Mouse (Mus musculus) MEL (cell line): ENCODE measurements around the gene Gm49384.
"Not testable (repeated sequence)": the region's sequence is repeated elsewhere in the genome, so short reads cannot be mapped to it uniquely, and the experiment has no call there.

Experiments used
- CTCF ChIP-seq, 3 experiments: IDR thresholded peaks in 2 of 3; conservative IDR thresholded peaks in 1 of 3; 2 replicates each; pipeline ENCODE4 v1.5.1; 2011 to 2012; ENCODE audit warnings: low read length in 3 of 3, low read depth in 2 of 3, mild to moderate bottlenecking in 2 of 3, improper control_type of control experiment in 1 of 3, inconsistent platforms in 1 of 3, mixed read lengths in 1 of 3, moderate library complexity in 1 of 3; ENCODE audit not compliant: control insufficient read depth in 1 of 3, insufficient read depth in 1 of 3, poor library complexity in 1 of 3, severe bottlenecking in 1 of 3
- GATA1 ChIP-seq: IDR thresholded peaks from 2 replicates; pipeline ENCODE4 v1.6.1; 2011; ENCODE audit warnings: low read depth, low read length, improper control_type of control experiment
- MAX ChIP-seq: IDR thresholded peaks from 2 replicates; pipeline ENCODE4 v1.6.1; 2011; ENCODE audit warnings: low read length, improper control_type of control experiment
- MAZ ChIP-seq: IDR thresholded peaks from 2 replicates; pipeline ENCODE4 v1.6.1; 2012; ENCODE audit warnings: low read depth, mild to moderate bottlenecking, inconsistent platforms, low read length, improper control_type of control experiment
- POLR2A ChIP-seq, 2 experiments: IDR thresholded peaks; 2 replicates each; pipeline ENCODE4 v1.6.1; 2011 to 2012; ENCODE audit warnings: low read length in 2 of 2, mild to moderate bottlenecking in 2 of 2, control low read depth in 1 of 2, improper control_type of control experiment in 1 of 2, low read depth in 1 of 2, moderate library complexity in 1 of 2; ENCODE audit not compliant: control insufficient read depth in 1 of 2, insufficient read depth in 1 of 2, poor library complexity in 1 of 2
- POLR2AphosphoS2 ChIP-seq: IDR thresholded peaks from 2 replicates; pipeline ENCODE4 v1.6.1; 2011; ENCODE audit warnings: low read length, improper control_type of control experiment
- RCOR1 ChIP-seq: IDR thresholded peaks from 2 replicates; pipeline ENCODE4 v1.6.1; 2012; ENCODE audit warnings: low read depth, mild to moderate bottlenecking, inconsistent platforms, low read length, improper control_type of control experiment
- SIN3A ChIP-seq: IDR thresholded peaks from 2 replicates; pipeline ENCODE4 v1.6.1; 2012; ENCODE audit warnings: low read length, improper control_type of control experiment, inconsistent platforms
- TCF12 ChIP-seq: IDR thresholded peaks from 2 replicates; pipeline ENCODE4 v1.6.1; 2014; ENCODE audit warnings: low read depth, mild to moderate bottlenecking, inconsistent platforms, low read length, improper control_type of control experiment, moderate library complexity
- USF1 ChIP-seq: IDR thresholded peaks from 2 replicates; pipeline ENCODE4 v1.6.1; 2014; ENCODE audit warnings: low read depth, mild to moderate bottlenecking, inconsistent platforms, low read length, improper control_type of control experiment, moderate library complexity

DNA sequence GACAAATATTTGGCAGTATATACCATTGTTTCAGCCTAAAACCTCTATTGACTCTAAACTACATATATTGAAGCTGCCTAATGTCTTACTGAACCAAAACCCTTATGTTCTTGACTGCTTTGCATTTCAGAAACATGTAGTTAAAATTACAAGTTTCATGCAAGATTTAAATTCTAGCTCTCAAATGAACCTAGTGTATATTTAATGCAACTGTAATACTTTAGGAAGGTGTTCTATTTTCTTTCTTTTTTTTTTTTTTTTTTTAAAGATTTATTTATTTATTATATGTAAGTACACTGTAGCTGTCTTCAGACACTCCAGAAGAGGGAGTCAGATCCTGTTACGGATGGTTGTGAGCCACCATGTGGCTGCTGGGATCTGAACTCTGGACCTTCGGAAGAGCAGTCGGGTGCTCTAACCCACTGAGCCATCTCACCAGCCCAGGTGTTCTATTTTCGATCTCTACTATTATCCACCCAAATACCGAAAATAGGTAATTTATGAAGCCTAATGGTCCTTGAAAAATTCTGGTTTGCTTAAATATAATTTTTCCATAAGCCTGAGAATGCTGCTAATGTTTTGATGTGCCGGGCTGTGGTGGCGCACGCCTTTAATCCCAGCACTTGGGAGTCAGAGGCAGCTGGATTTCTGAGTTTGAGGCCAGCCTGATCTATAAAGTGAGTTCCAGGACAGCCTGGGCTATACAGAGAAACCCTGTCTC, 37.0 kb downstream of the Gm49384 start:
- TF ChIP-seq CTCF (IDR thresholded peaks at IDR 0.05 in 2 of 3, conservative IDR thresholded peaks at IDR 0.05 in 1 of 3; ENCODE audit: control insufficient read depth in 1 of 3, insufficient read depth in 1 of 3, low read depth in 2 of 3, low read length in 3 of 3, poor library complexity in 1 of 3, severe bottlenecking in 1 of 3); SIN3A; TCF12; POLR2A (IDR thresholded peaks at IDR 0.05; ENCODE audit: control insufficient read depth in 1 of 2, insufficient read depth in 1 of 2, low read depth in 1 of 2, low read length in 2 of 2, poor library complexity in 1 of 2); USF1; GATA1; MAZ; POLR2AphosphoS2; MAX; RCOR1: not testable (repeated sequence)
